Mouse (Mus musculus) heart, embryonic 14.5 days (tissue): Measurements from ENCODE around the gene Msgn1. TPM values are rescaled to one million over a fixed set of nuclear protein-coding genes. Genes with fewer than 3 reads are reported as not detected.

Experiments
- ATAC-seq: fragments of 200-750 bp; cut with Nextera tagmentation; 2 replicates; pipeline ENCODE4 v1.8.0; 2017; ENCODE audit warnings: low read depth, moderate TSS enrichment; ENCODE audit not compliant: insufficient number of reproducible peaks, insufficient read depth, low FRiP score
- H3K27ac ChIP-seq, 2 experiments: fragments of 200-500 bp in 1 of 2; fragments of 300-500 bp in 1 of 2; sonication (generic) in 1 of 2; replicated peaks in 1 of 2; 2 replicates each; pipeline ENCODE4 v1.5.1; 2012 to 2014; ENCODE audit warnings: low read depth in 2 of 2, low read length in 2 of 2, control low read depth in 1 of 2, mild to moderate bottlenecking in 1 of 2, mixed read lengths in 1 of 2; ENCODE audit not compliant: control insufficient read depth in 1 of 2, insufficient read depth in 1 of 2
- H3K27me3 ChIP-seq: fragments of 300-500 bp; sonication (generic); 2 replicates; pipeline ENCODE4 v1.6.1; 2014; ENCODE audit warnings: mild to moderate bottlenecking, low read length, control low read depth; ENCODE audit not compliant: control insufficient read depth, insufficient read depth
- H3K36me3 ChIP-seq: fragments of 300-500 bp; sonication (generic); 2 replicates; pipeline ENCODE4 v1.6.1; 2014; ENCODE audit warnings: mild to moderate bottlenecking, control low read depth, low read length, mixed read lengths; ENCODE audit not compliant: control insufficient read depth, insufficient read depth
- H3K4me1 ChIP-seq, 2 experiments: fragments of 200-500 bp in 1 of 2; fragments of 300-500 bp in 1 of 2; sonication (generic) in 1 of 2; 2 replicates each; pipeline ENCODE4 v1.6.1; 2012 to 2014; ENCODE audit warnings: low read length in 2 of 2, control low read depth in 1 of 2, mixed read lengths in 1 of 2; ENCODE audit not compliant: control insufficient read depth in 2 of 2, insufficient read depth in 2 of 2
- H3K4me2 ChIP-seq: fragments of 300-500 bp; sonication (generic); 2 replicates; pipeline ENCODE4 v1.6.1; 2014; ENCODE audit warnings: mild to moderate bottlenecking, low read length
- H3K4me3 ChIP-seq, 2 experiments: fragments of 200-500 bp in 1 of 2; fragments of 300-500 bp in 1 of 2; sonication (generic) in 1 of 2; 2 replicates each; pipeline ENCODE4 v1.5.1; 2012 to 2014; ENCODE audit warnings: low read length in 2 of 2, mild to moderate bottlenecking in 2 of 2, control low read depth in 1 of 2, low read depth in 1 of 2, moderate library complexity in 1 of 2; ENCODE audit not compliant: control insufficient read depth in 1 of 2, insufficient read depth in 1 of 2
- H3K9ac ChIP-seq: fragments of 300-500 bp; sonication (generic); 2 replicates; pipeline ENCODE4 v1.6.1; 2014; ENCODE audit warnings: mild to moderate bottlenecking, low read length
- H3K9me3 ChIP-seq: fragments of 300-500 bp; sonication (generic); 2 replicates; pipeline ENCODE4 v1.6.1; 2016; ENCODE audit warnings: low read length, control low read depth; ENCODE audit not compliant: control insufficient read depth
- WGBS: fragments of 180-500 bp; shearing (Covaris S2); extraction: QIAGEN DNeasy Blood & Tissue Kit; methylation state at CpG from one replicate; pipeline ENCODE4 v1.1.7; 2014; 5-methylcytosine and 5-hydroxymethylcytosine counted together
- polyA plus RNA-seq: library from polyadenylated mRNA; unstranded; fragments of >200 nt; fragmentation: Nextera tagmentation; extraction: Ambion mirVana; gene quantifications from 2 replicates; pipeline ENCODE4 v1.2.1, GENCODE M21; 2014

Gene Msgn1
- polyA plus RNA-seq, 1 experiment from 2014 or later = 0.47 TPM

DNA sequence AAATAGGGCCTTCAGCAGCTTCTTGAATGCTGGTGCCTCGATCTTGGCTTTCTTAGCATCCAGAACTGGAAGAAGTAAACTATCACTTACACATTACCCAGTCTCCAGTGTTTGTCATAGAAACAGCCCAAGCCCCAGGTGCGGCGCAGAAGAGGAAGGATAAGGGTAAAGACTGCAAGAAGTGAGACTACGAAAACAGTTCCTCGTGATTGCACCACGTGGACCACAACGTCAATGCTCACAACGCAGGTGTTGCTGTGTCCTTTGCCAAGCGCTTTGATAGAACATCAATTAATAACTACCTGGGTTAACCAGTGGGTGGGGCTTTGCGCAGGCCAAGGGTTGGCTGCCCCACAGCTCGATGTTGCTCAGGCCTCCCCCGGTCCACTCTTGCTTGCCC, 8.1 kb downstream of the Msgn1 start:
- Histone ChIP-seq H3K4me3 (no peak overlapping the region), H3K4me1 (peaks cover 13 to 26% of the 10 kb centered on the region in 2 experiments), H3K9ac (no peak overlapping the region), H3K27me3 (no peaks in the 10 kb centered on the region), H3K36me3 (no peaks in the 10 kb centered on the region), H3K27ac (no peak overlapping the region), H3K4me2 (no peak overlapping the region), H3K9me3 (no peaks in the 10 kb centered on the region)
- no peak for ATAC-seq
- 91% methylated on average over 12 of the region's 12 CpGs for WGBS

GRCm38 (mm10) chr12:11198551-11198950, 10.2 kb downstream of the Msgn1 start:
- Histone ChIP-seq H3K36me3 (no peaks in the 10 kb centered on the region), H3K4me3 (no peak overlapping the region), H3K27ac (no peak overlapping the region), H3K4me2 (no peak overlapping the region), H3K9ac (no peak overlapping the region), H3K9me3 (no peaks in the 10 kb centered on the region), H3K4me1 (peaks cover 3 to 11% of the 10 kb centered on the region in 2 experiments), H3K27me3 (no peaks in the 10 kb centered on the region)
- 65% methylated on average over 2 of the region's 2 CpGs for WGBS
- ATAC-seq = no peak

GRCm38 (mm10) chr12:11198026-11198425, 10.7 kb downstream of the Msgn1 start:
- Histone ChIP-seq H3K4me2 (no peak overlapping the region), H3K4me1 (peaks cover 0 to 6% of the 10 kb centered on the region in 2 experiments; a peak in 1 of 4 replicates), H3K9ac (no peak overlapping the region), H3K27ac (no peak overlapping the region), H3K36me3 (no peaks in the 10 kb centered on the region), H3K9me3 (no peaks in the 10 kb centered on the region), H3K27me3 (no peaks in the 10 kb centered on the region), H3K4me3 (no peak overlapping the region)
- ATAC-seq = no peak
- WGBS = 55% methylated on average over 4 of the region's 4 CpGs

DNA sequence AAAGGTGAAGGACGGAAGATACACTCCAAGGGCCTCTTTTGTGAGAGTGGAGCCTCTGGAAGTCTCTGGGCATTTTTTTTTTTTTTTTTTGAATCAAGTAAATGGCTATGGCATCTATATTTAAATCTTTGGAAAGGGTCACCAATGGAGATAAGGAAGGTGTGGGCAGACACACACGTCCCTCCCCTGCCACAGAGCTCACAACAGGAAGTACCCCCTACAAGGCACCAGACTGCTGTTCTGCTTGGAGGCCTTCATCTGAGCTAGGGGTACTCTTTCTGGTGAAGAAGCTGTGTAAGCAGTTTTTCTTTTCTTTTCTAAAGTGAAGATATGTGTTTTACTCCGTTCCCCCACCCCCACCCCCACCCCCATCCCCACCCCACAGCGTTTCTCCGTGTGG, 11.9 kb downstream of the Msgn1 start:
- H3K27ac ChIP-seq = no peak overlapping the region
- no peaks in the 10 kb centered on the region for H3K9me3 ChIP-seq
- ATAC-seq = no peak
- H3K4me1 ChIP-seq = peaks cover 0 to 4% of the 10 kb centered on the region in 2 experiments; a peak in 1 of 4 replicates
- no peak overlapping the region for H3K9ac ChIP-seq
- no peaks in the 10 kb centered on the region for H3K27me3 ChIP-seq
- H3K4me2 ChIP-seq = peak overlapping the region; percentile 61
- no peaks in the 10 kb centered on the region for H3K36me3 ChIP-seq
- no peak overlapping the region; a peak in 1 of 4 replicates for H3K4me3 ChIP-seq
- 40% methylated on average over 5 of the region's 5 CpGs for WGBS

DNA sequence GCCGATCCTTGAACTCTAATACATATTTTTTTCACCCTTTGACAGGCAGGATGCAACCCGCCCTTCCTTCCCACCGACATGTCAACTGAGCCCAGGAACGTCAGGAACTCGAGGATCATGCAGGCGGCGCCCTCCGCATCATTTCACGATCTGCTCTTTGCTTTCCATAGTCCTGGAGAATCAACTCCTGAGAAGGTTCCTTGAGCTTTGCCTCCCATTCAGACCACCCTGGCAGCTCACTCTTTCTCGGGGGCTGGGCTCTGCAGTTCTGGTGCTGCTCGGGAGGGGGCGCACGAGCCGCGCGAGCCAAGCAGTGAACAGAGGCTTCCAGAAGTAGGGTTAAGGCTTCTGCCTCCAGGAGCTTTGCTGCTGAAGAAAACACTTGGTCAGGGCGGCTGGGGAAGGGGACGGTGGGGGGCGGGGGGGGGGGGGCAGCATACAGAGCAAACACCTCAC, 12.6 kb downstream of the Msgn1 start:
- Histone ChIP-seq H3K4me3 (peak overlapping the region; percentile 15 to 17; a peak in 2 of 4 replicates), H3K27me3 (no peaks in the 10 kb centered on the region), H3K27ac (no peak overlapping the region), H3K4me1 (peaks cover 0 to 4% of the 10 kb centered on the region in 2 experiments; a peak in 1 of 4 replicates), H3K9ac (no peak overlapping the region; the same call in 1 of the 2 replicates), H3K9me3 (no peaks in the 10 kb centered on the region), H3K4me2 (peak overlapping the region; percentile 61), H3K36me3 (no peaks in the 10 kb centered on the region)
- 8% methylated on average over 16 of the region's 19 CpGs for WGBS
- ATAC-seq = no peak

DNA sequence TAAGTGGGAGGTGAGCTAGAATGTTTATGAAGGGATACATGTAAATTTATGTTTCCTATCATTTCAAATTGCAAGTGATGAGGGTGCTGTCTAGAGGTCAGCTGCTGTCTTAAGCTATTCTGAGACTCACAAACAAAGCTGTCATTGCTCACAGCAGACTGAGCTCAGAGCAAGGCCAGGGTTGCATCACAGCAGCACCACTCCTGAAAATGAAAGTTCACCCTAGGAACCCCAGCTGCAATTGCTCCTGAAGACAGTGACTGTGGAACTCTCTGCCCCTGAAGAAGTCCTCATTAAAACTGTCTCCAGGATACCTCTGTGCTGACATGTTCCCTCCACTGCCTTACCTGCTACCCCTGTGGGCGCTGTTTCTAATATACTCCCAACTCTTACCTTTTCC, 13.7 kb downstream of the Msgn1 start:
- Histone ChIP-seq H3K27me3 (no peaks in the 10 kb centered on the region), H3K4me2 (no peak overlapping the region), H3K36me3 (no peaks in the 10 kb centered on the region), H3K27ac (no peak overlapping the region), H3K9me3 (no peaks in the 10 kb centered on the region), H3K4me1 (peaks cover 0 to 4% of the 10 kb centered on the region in 2 experiments; a peak in 1 of 4 replicates), H3K9ac (no peak overlapping the region), H3K4me3 (no peak overlapping the region)
- no peak for ATAC-seq
- WGBS = 91% methylated on average over 1 of the region's 1 CpGs

DNA sequence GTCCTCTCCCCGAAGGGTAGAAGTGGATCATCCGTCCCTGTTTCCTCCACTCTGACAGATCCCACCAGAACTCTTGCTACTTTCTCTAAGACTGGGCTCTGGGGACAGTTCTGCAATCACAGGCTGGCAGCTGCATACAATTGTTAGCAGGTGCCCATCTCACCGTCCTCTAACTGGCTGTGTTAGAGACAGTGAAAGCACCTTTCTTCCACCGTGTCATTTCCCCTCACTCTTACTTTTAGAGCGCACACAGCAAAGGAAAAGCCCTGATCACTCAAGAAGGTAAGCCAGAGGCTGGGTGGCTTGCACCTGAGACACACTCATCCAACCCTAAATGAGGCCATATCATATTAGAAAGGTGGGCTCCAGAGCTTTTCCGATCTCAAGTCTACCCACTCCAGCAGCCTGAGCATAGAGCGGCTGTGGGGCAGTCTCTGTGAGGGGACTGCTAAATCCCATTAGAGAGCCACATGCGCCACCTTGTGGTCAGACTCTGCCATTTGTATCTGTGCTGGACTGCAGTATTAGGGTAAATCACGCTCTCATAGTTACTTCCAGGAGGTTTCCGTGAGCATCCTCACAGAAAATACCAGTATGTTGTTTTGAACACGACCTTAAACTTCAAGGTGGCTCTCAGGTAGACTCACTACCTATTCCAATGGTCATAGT, 30.2 kb downstream of the Msgn1 start:
- Histone ChIP-seq H3K4me3 (peak overlapping the region; percentile 4 to 13; a peak in 1 of 4 replicates), H3K9ac (no peak overlapping the region), H3K36me3 (no peaks in the 10 kb centered on the region), H3K27me3 (no peaks in the 10 kb centered on the region), H3K27ac (no peak overlapping the region), H3K9me3 (no peaks in the 10 kb centered on the region), H3K4me1 (no peaks in the 10 kb centered on the region), H3K4me2 (peak overlapping the region; percentile 58)
- 19% methylated on average over 11 of the region's 11 CpGs for WGBS
- peak; percentile 56; the same call in 1 of the 2 replicates for ATAC-seq
